Comparison of ENCODE assay signal across 9 mouse cellular contexts in the genomic region with DNA sequence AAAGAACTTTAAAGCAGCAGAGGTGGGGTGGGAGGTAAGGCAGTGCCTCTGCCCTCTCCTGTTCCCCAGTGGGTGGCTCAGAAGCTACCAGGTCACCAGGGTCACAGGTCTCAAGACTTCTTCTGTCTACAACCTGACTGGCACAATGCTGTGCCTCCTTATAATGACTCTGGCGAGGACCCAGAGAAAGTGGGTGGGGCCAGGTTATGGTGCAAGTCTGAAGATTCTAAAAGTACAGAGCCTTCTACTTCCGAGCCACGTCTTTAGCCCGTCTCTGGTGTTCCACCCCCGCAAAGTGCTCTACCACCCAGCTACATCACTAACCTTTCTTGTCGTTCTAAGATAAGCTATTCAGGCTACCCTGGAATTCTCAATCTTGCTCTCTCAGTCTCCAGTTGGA. TPM values are rescaled to one million over a fixed set of nuclear protein-coding genes. Genes with fewer than 3 reads are reported as not detected.
DNase-seq lines count a peak whose midpoint lies in the region; ATAC-seq and TF ChIP-seq lines count a peak whose summit lies in the region.
"Had no signal": no experiment of that assay in that cellular context is flagged by ENCODE, and none has a peak within 500 bp of the region (broad histone marks: within the 10 kb centered on the region; RNA-seq: fewer than 3 reads in every experiment).

No protein-coding gene starts in this region.

- no peak overlapping the region for H3K9ac ChIP-seq in heart, adult 2 months (ENCODE audit: low read depth, low read length)
- no peak overlapping the region for H3K9ac ChIP-seq in midbrain, embryonic 16.5 days (ENCODE audit: low read depth, low read length)
- no peak overlapping the region for H3K9ac ChIP-seq in forebrain, embryonic 14.5 days (ENCODE audit: low read length)
- H3K9ac ChIP-seq: embryonic facial prominence, embryonic 12.5 days had no signal

- no peak for TF ChIP-seq POLR2A in heart, adult 2 months (IDR thresholded peaks at IDR 0.05; ENCODE audit: insufficient read depth, low read depth, low read length)
- peak; percentile 17; the same call in 1 of the 2 replicates for TF ChIP-seq POLR2A in lung, adult 2 months (IDR thresholded peaks at IDR 0.05; ENCODE audit: borderline replicate concordance, extremely low read depth, low read depth, low read length)

- no peak overlapping the region for H3K4me3 ChIP-seq in heart, adult 2 months
- no peak overlapping the region for H3K4me3 ChIP-seq in brown adipose tissue, adult 24 weeks (ENCODE audit: insufficient read depth, low read depth, low read length)
- H3K4me3 ChIP-seq in lung, adult 2 months (replicated peaks; ENCODE audit: extremely low read depth, low read depth, low read length), result no peak overlapping the region
- H3K4me3 ChIP-seq in midbrain, embryonic 16.5 days (ENCODE audit: low read depth, low read length), result no peak overlapping the region
- no peak overlapping the region for H3K4me3 ChIP-seq in forebrain, embryonic 14.5 days (ENCODE audit: low read depth, low read length)
- H3K4me3 ChIP-seq: embryonic facial prominence, embryonic 12.5 days had no signal

- intact Hi-C loops in heart, adult 2 months (cut with DNase I), result loop anchor here (5.0 kb wide), 1 partner anchor 50 kb away; the partner anchor contains the start of gene Gtf2ird2

- no peak for TF ChIP-seq CTCF in heart, adult 2 months (IDR thresholded peaks at IDR 0.05)
- no peak for TF ChIP-seq CTCF in lung, adult 2 months (IDR thresholded peaks at IDR 0.05; ENCODE audit: insufficient read depth, low read length)

- H3K27ac ChIP-seq in heart, adult 2 months, result peak overlapping the region; percentile 42; the same call in 1 of the 2 replicates
- peak overlapping the region; percentile 45; the same call in 1 of the 2 replicates for H3K27ac ChIP-seq in brown adipose tissue, adult 24 weeks (replicated peaks; ENCODE audit: low read depth, low read length)
- no peak overlapping the region for H3K27ac ChIP-seq in midbrain, embryonic 16.5 days (ENCODE audit: low read length)
- H3K27ac ChIP-seq in forebrain, embryonic 14.5 days (ENCODE audit: low read depth, low read length), result no peak overlapping the region
- H3K27ac ChIP-seq: embryonic facial prominence, embryonic 12.5 days had no signal

- no peaks in the 10 kb centered on the region for H3K36me3 ChIP-seq in heart, adult 2 months (ENCODE audit: control insufficient read depth, insufficient read depth, low read length)
- peaks cover 7% of the 10 kb centered on the region for H3K36me3 ChIP-seq in midbrain, embryonic 16.5 days (ENCODE audit: control insufficient read depth, insufficient read depth, low read length)
- H3K36me3 ChIP-seq in forebrain, embryonic 14.5 days (ENCODE audit: control insufficient read depth, insufficient read depth, low read length), result peaks cover 19% of the 10 kb centered on the region

- H3K4me1 ChIP-seq in heart, adult 2 months (ENCODE audit: control insufficient read depth, insufficient read depth, low read length), result peaks cover 13% of the 10 kb centered on the region
- H3K4me1 ChIP-seq in brown adipose tissue, adult 24 weeks (ENCODE audit: control insufficient read depth, insufficient read depth, insufficient read length, low read length), result peaks cover 12% of the 10 kb centered on the region; the same call in 1 of the 2 replicates
- H3K4me1 ChIP-seq in lung, adult 2 months (ENCODE audit: control insufficient read depth, insufficient read depth, low read length), result peaks cover 33% of the 10 kb centered on the region
- H3K4me1 ChIP-seq in midbrain, embryonic 16.5 days (ENCODE audit: control insufficient read depth, insufficient read depth, low read length), result no peaks in the 10 kb centered on the region
- peaks cover 2% of the 10 kb centered on the region; the same call in 1 of the 2 replicates for H3K4me1 ChIP-seq in forebrain, embryonic 14.5 days (ENCODE audit: control insufficient read depth, insufficient read depth, low read length)

- H3K27me3 ChIP-seq in heart, adult 2 months (ENCODE audit: control insufficient read depth, insufficient read depth, low read length), result no peaks in the 10 kb centered on the region
- no peaks in the 10 kb centered on the region for H3K27me3 ChIP-seq in midbrain, embryonic 16.5 days (ENCODE audit: control insufficient read depth, insufficient read depth, low read depth, low read length)
- H3K27me3 ChIP-seq in forebrain, embryonic 14.5 days (replicated peaks; ENCODE audit: control insufficient read depth, insufficient read depth, low read length), result no peaks in the 10 kb centered on the region
- H3K27me3 ChIP-seq: embryonic facial prominence, embryonic 12.5 days had no signal

- TF ChIP-seq EP300 in heart, adult 2 months (IDR thresholded peaks at IDR 0.05; ENCODE audit: insufficient read depth, low read depth, low read length), result no peak

- ATAC-seq in midbrain, embryonic 16.5 days, result no peak
- no peak for ATAC-seq in forebrain, embryonic 14.5 days

- no peaks in the 10 kb centered on the region for H3K79me2 ChIP-seq in heart, adult 2 months (replicated peaks; ENCODE audit: control insufficient read depth, insufficient read depth, low read length)

- no peak overlapping the region for H3K4me2 ChIP-seq in midbrain, embryonic 16.5 days (ENCODE audit: low read length)
- H3K4me2 ChIP-seq in forebrain, embryonic 14.5 days (ENCODE audit: low read length), result no peak overlapping the region
- H3K4me2 ChIP-seq: embryonic facial prominence, embryonic 12.5 days had no signal

- no peaks in the 10 kb centered on the region for H3K9me3 ChIP-seq in midbrain, embryonic 16.5 days (replicated peaks; ENCODE audit: control insufficient read depth, low read length, poor library complexity, severe bottlenecking)
- no peaks in the 10 kb centered on the region for H3K9me3 ChIP-seq in forebrain, embryonic 14.5 days (replicated peaks; ENCODE audit: control insufficient read depth, low read length)
- H3K9me3 ChIP-seq: embryonic facial prominence, embryonic 12.5 days had no signal

- peak in 1 of 2 experiments; percentile 51 for DNase-seq in heart, adult 2 months
- DNase-seq in heart, adult 8-10 months (ENCODE audit: low spot score), result no peak
- DNase-seq in lung, adult 2 months, result peak; percentile 54
- peak; percentile 78 to 84 for DNase-seq in spleen, postnatal 36 days (ENCODE audit: low spot score in 2 of 2)
- no peak for DNase-seq in ovary, postnatal 10 days (ENCODE audit: low spot score)
- DNase-seq in forebrain, embryonic 14.5 days (ENCODE audit: low spot score), result no peak

- WGBS in heart, adult 2 months, result 24% methylated on average over 6 of the region's 6 CpGs
- WGBS in lung, adult 2 months, result 27% methylated on average over 6 of the region's 6 CpGs
- WGBS in midbrain, embryonic 16.5 days, result 82% methylated on average over 6 of the region's 6 CpGs
- WGBS in forebrain, embryonic 14.5 days, result 80% methylated on average over 6 of the region's 6 CpGs

RNA-seq across cellular contexts. Expression of gene Ncf1, which starts 2.7 kb away (rescaled TPM):
- total RNA-seq in heart, adult 2 months (2021), result 1 to 10 TPM; 6.7 to 8.2 TPM
- polyA plus RNA-seq in heart, adult 2 months (2012; rRNA removed), result 3.4 and 5.7 TPM in 2 replicates
- total RNA-seq in heart, adult 8-10 months (2022), result 10 to 100 TPM in 1 of 4 experiments, 1 to 10 TPM in 3; 2.8 to 10.1 (median 3.9) TPM
- 1.9 and 3.1 TPM in 2 replicates for polyA plus RNA-seq in brown adipose tissue, adult 24 weeks (2012; ENCODE audit: insufficient read depth, insufficient read length, missing spikeins)
- polyA plus RNA-seq in lung, adult 2 months (2012; rRNA removed), result 32.0 and 37.8 TPM in 2 replicates
- polyA plus RNA-seq in midbrain, embryonic 16.5 days (2015; fragmentation: Nextera tagmentation; extraction: Ambion mirVana), result 2.5 and 2.7 TPM in 2 replicates
- 2.2 and 2.7 TPM in 2 replicates for polyA plus RNA-seq in forebrain, embryonic 14.5 days (2014; fragmentation: Nextera tagmentation; extraction: Ambion mirVana)

RNA-seq across cellular contexts. Expression of gene Gtf2ird2, which starts 48.3 kb away (rescaled TPM):
- total RNA-seq in heart, adult 2 months (2021), result 1 to 10 TPM; 5.3 to 5.7 TPM
- 3.7 and 5.4 TPM in 2 replicates for polyA plus RNA-seq in heart, adult 2 months (2012; rRNA removed)
- total RNA-seq in heart, adult 8-10 months (2022), result 1 to 10 TPM; 4.8 to 7.8 (median 5.8) TPM
- polyA plus RNA-seq in brown adipose tissue, adult 24 weeks (2012; ENCODE audit: insufficient read depth, insufficient read length, missing spikeins), result 1.4 and 2.6 TPM in 2 replicates
- polyA plus RNA-seq in lung, adult 2 months (2012; rRNA removed), result 5.2 and 5.4 TPM in 2 replicates
- 15.0 and 15.2 TPM in 2 replicates for polyA plus RNA-seq in midbrain, embryonic 16.5 days (2015; fragmentation: Nextera tagmentation; extraction: Ambion mirVana)
- polyA plus RNA-seq in forebrain, embryonic 14.5 days (2014; fragmentation: Nextera tagmentation; extraction: Ambion mirVana), result 5.7 and 7.7 TPM in 2 replicates

RNA-seq across cellular contexts. Expression of gene Rcc1l, which starts 55.5 kb away (rescaled TPM):
- total RNA-seq in heart, adult 2 months (2021), result 10 to 100 TPM; 30.2 to 33.7 TPM
- 19.8 and 23.5 TPM in 2 replicates for polyA plus RNA-seq in heart, adult 2 months (2012; rRNA removed)
- total RNA-seq in heart, adult 8-10 months (2022), result 10 to 100 TPM; 32.2 to 40.2 (median 33.8) TPM
- polyA plus RNA-seq in brown adipose tissue, adult 24 weeks (2012; ENCODE audit: insufficient read depth, insufficient read length, missing spikeins), result 8.2 and 16.1 TPM in 2 replicates
- polyA plus RNA-seq in lung, adult 2 months (2012; rRNA removed), result 12.5 and 13.3 TPM in 2 replicates
- polyA plus RNA-seq in midbrain, embryonic 16.5 days (2015; fragmentation: Nextera tagmentation; extraction: Ambion mirVana), result 19.1 and 20.9 TPM in 2 replicates
- polyA plus RNA-seq in forebrain, embryonic 14.5 days (2014; fragmentation: Nextera tagmentation; extraction: Ambion mirVana), result 20.1 and 20.4 TPM in 2 replicates

Comparison
In these comparisons a context has a peak if more than half of its experiments do, and no peak if none do; other contexts are left out.
1. DNase-seq: peak in lung, adult 2 months (single experiment) and spleen, postnatal 36 days (2 of 2); none in heart, adult 8-10 months (single experiment), ovary, postnatal 10 days (single experiment) and forebrain, embryonic 14.5 days (single experiment).
2. H3K27ac ChIP-seq: peak in heart, adult 2 months (single experiment) and brown adipose tissue, adult 24 weeks (single experiment); none in midbrain, embryonic 16.5 days (single experiment) and forebrain, embryonic 14.5 days (single experiment).